Mouse (Mus musculus) heart, embryonic 15.5 days (tissue): ENCODE results near the gene March8. TPM values are rescaled to one million over a fixed set of nuclear protein-coding genes. Genes with fewer than 3 reads are reported as not detected.

Experiments used
- ATAC-seq: fragments of 200-750 bp; cut with Nextera tagmentation; replicated peaks from 2 replicates; pipeline ENCODE4 v1.8.0; 2017; ENCODE audit warnings: low read depth, moderate TSS enrichment; ENCODE audit not compliant: insufficient number of reproducible peaks, insufficient read depth, low FRiP score
- H3K27ac ChIP-seq: fragments of 300-500 bp; sonication (generic); 2 replicates; pipeline ENCODE4 v1.5.1; 2015; ENCODE audit warnings: mild to moderate bottlenecking, inconsistent platforms
- H3K27me3 ChIP-seq: fragments of 300-500 bp; sonication (generic); 2 replicates; pipeline ENCODE4 v1.6.1; 2015; ENCODE audit warnings: inconsistent platforms
- H3K36me3 ChIP-seq: fragments of 300-500 bp; sonication (generic); 2 replicates; pipeline ENCODE4 v1.6.1; 2015; ENCODE audit warnings: mild to moderate bottlenecking, inconsistent platforms
- H3K4me1 ChIP-seq: fragments of 300-500 bp; sonication (generic); replicated peaks from 2 replicates; pipeline ENCODE4 v1.6.1; 2015; ENCODE audit warnings: inconsistent platforms
- H3K4me2 ChIP-seq: fragments of 300-500 bp; sonication (generic); 2 replicates; pipeline ENCODE4 v1.6.1; 2015; ENCODE audit warnings: inconsistent platforms, mild to moderate bottlenecking, moderate library complexity
- H3K4me3 ChIP-seq: fragments of 300-500 bp; sonication (generic); 2 replicates; pipeline ENCODE4 v1.5.1; 2015; ENCODE audit warnings: mild to moderate bottlenecking, inconsistent platforms
- H3K9ac ChIP-seq: fragments of 300-500 bp; sonication (generic); 2 replicates; pipeline ENCODE4 v1.6.1; 2015; ENCODE audit warnings: mild to moderate bottlenecking, inconsistent platforms
- H3K9me3 ChIP-seq: fragments of 300-500 bp; sonication (generic); replicated peaks from 2 replicates; pipeline ENCODE4 v1.6.1; 2016; ENCODE audit warnings: inconsistent platforms
- WGBS: fragments of 180-500 bp; shearing (Covaris S2); methylation state at CpG from one replicate; pipeline ENCODE4 v1.1.7; 2015; ENCODE audit warnings: mixed read lengths; 5-methylcytosine and 5-hydroxymethylcytosine counted together
- polyA plus RNA-seq: library from polyadenylated mRNA; unstranded; fragments of >200 nt; fragmentation: Nextera tagmentation; extraction: Ambion mirVana; gene quantifications from 2 replicates; pipeline ENCODE4 v1.2.1, GENCODE M21; 2015

The March8 gene
- polyA plus RNA-seq, 1 experiment from 2014 or later, result 21.8 TPM

- H3K4me1 ChIP-seq, result peaks cover 4% of the 10 kb centered on the region
- WGBS, result 94% methylated on average over 10 of the region's 10 CpGs
These were observed 72.6 kb downstream of the March8 start for GRCm38 (mm10) chr6:116410436-116410835.

GRCm38 (mm10) chr6:116411716-116412115 is 73.9 kb downstream of the March8 start:
- 84% methylated on average over 3 of the region's 3 CpGs for WGBS
- H3K4me1 ChIP-seq, result peaks cover 8% of the 10 kb centered on the region
- ATAC-seq, result no peak
- H3K27me3 ChIP-seq, result no peaks in the 10 kb centered on the region
- no peak overlapping the region for H3K27ac ChIP-seq
- H3K4me2 ChIP-seq, result no peak overlapping the region
- H3K4me3 ChIP-seq, result no peak overlapping the region
- no peaks in the 10 kb centered on the region for H3K9me3 ChIP-seq
- H3K9ac ChIP-seq, result no peak overlapping the region
- H3K36me3 ChIP-seq, result no peaks in the 10 kb centered on the region

More at GRCm38 (mm10) chr6:116410436-116410835, 72.6 kb downstream of the March8 start:
- no peaks in the 10 kb centered on the region for H3K27me3 ChIP-seq
- H3K4me3 ChIP-seq, result no peak overlapping the region
- H3K9ac ChIP-seq, result no peak overlapping the region
- H3K4me2 ChIP-seq, result no peak overlapping the region
- no peak for ATAC-seq
- H3K36me3 ChIP-seq, result no peaks in the 10 kb centered on the region
- H3K27ac ChIP-seq, result no peak overlapping the region
- no peaks in the 10 kb centered on the region for H3K9me3 ChIP-seq

GRCm38 (mm10) chr6:116412546-116413325 is 74.9 kb downstream of the March8 start:
- no peaks in the 10 kb centered on the region for H3K36me3 ChIP-seq
- H3K4me1 ChIP-seq, result peaks cover 8% of the 10 kb centered on the region
- WGBS, result 93% methylated on average over 14 of the region's 14 CpGs
- H3K4me2 ChIP-seq, result no peak overlapping the region
- no peak overlapping the region for H3K9ac ChIP-seq
- no peak overlapping the region for H3K27ac ChIP-seq
- no peaks in the 10 kb centered on the region for H3K27me3 ChIP-seq
- H3K4me3 ChIP-seq, result no peak overlapping the region
- no peak for ATAC-seq
- H3K9me3 ChIP-seq, result no peaks in the 10 kb centered on the region

GRCm38 (mm10) chr6:116415126-116415676 is 77.4 kb downstream of the March8 start:
- H3K4me1 ChIP-seq, result peaks cover 8% of the 10 kb centered on the region
- no peak overlapping the region for H3K27ac ChIP-seq
- H3K9me3 ChIP-seq, result no peaks in the 10 kb centered on the region
- ATAC-seq, result no peak
- no peak overlapping the region for H3K9ac ChIP-seq
- 50% methylated on average over 12 of the region's 12 CpGs for WGBS
- H3K36me3 ChIP-seq, result no peaks in the 10 kb centered on the region
- H3K4me2 ChIP-seq, result no peak overlapping the region
- H3K4me3 ChIP-seq, result no peak overlapping the region
- no peaks in the 10 kb centered on the region for H3K27me3 ChIP-seq

- Histone ChIP-seq H3K4me3 (no peak overlapping the region), H3K27ac (no peak overlapping the region), H3K27me3 (no peaks in the 10 kb centered on the region), H3K9ac (no peak overlapping the region), H3K4me1 (peaks cover 8% of the 10 kb centered on the region), H3K9me3 (no peaks in the 10 kb centered on the region), H3K4me2 (no peak overlapping the region), H3K36me3 (no peaks in the 10 kb centered on the region)
- no peak for ATAC-seq
- 87% methylated on average over 6 of the region's 6 CpGs for WGBS
These were observed 78.3 kb downstream of the March8 start for GRCm38 (mm10) chr6:116416000-116416552.

- Histone ChIP-seq H3K4me1 (peaks cover 8% of the 10 kb centered on the region), H3K4me2 (no peak overlapping the region), H3K9ac (no peak overlapping the region), H3K27ac (no peak overlapping the region), H3K9me3 (no peaks in the 10 kb centered on the region), H3K36me3 (no peaks in the 10 kb centered on the region), H3K4me3 (no peak overlapping the region), H3K27me3 (no peaks in the 10 kb centered on the region)
- ATAC-seq, result no peak
- WGBS, result 58% methylated on average over 6 of the region's 6 CpGs
These were observed 79.9 kb downstream of the March8 start for GRCm38 (mm10) chr6:116417518-116418315.

GRCm38 (mm10) chr6:116418487-116418886 is 80.7 kb downstream of the March8 start:
- Histone ChIP-seq H3K27ac (no peak overlapping the region), H3K4me3 (no peak overlapping the region), H3K4me1 (peaks cover 8% of the 10 kb centered on the region), H3K27me3 (no peaks in the 10 kb centered on the region), H3K9me3 (no peaks in the 10 kb centered on the region), H3K4me2 (no peak overlapping the region), H3K36me3 (no peaks in the 10 kb centered on the region), H3K9ac (no peak overlapping the region)
- WGBS, result 93% methylated on average over 1 of the region's 1 CpGs
- ATAC-seq, result no peak

GRCm38 (mm10) chr6:116419699-116420098 is 81.9 kb downstream of the March8 start:
- WGBS, result 58% methylated on average over 6 of the region's 6 CpGs
- Histone ChIP-seq H3K9ac (no peak overlapping the region), H3K4me2 (no peak overlapping the region), H3K36me3 (no peaks in the 10 kb centered on the region), H3K4me1 (peaks cover 4% of the 10 kb centered on the region; the same call in 1 of the 2 replicates), H3K4me3 (no peak overlapping the region), H3K27me3 (no peaks in the 10 kb centered on the region), H3K9me3 (no peaks in the 10 kb centered on the region), H3K27ac (no peak overlapping the region)
- ATAC-seq, result no peak

GRCm38 (mm10) chr6:116420271-116420670 is 82.4 kb downstream of the March8 start:
- Histone ChIP-seq H3K4me2 (no peak overlapping the region), H3K4me1 (peaks cover 4% of the 10 kb centered on the region; the same call in 1 of the 2 replicates), H3K27me3 (no peaks in the 10 kb centered on the region), H3K9ac (no peak overlapping the region), H3K27ac (no peak overlapping the region), H3K36me3 (no peaks in the 10 kb centered on the region), H3K4me3 (no peak overlapping the region), H3K9me3 (no peaks in the 10 kb centered on the region)
- WGBS, result 71% methylated on average over 10 of the region's 10 CpGs
- ATAC-seq, result no peak

GRCm38 (mm10) chr6:116422991-116423390 is 85.2 kb downstream of the March8 start:
- Histone ChIP-seq H3K9me3 (no peaks in the 10 kb centered on the region), H3K4me3 (no peak overlapping the region), H3K4me1 (no peaks in the 10 kb centered on the region), H3K27ac (no peak overlapping the region), H3K4me2 (no peak overlapping the region), H3K36me3 (no peaks in the 10 kb centered on the region), H3K9ac (no peak overlapping the region), H3K27me3 (no peaks in the 10 kb centered on the region)
- 81% methylated on average over 7 of the region's 7 CpGs for whole genome bisulfite sequencing
- ATAC-seq, result no peak

GRCm38 (mm10) chr6:116423664-116424063 is 85.8 kb downstream of the March8 start:
- Histone ChIP-seq H3K4me2 (no peak overlapping the region), H3K9me3 (no peaks in the 10 kb centered on the region), H3K4me1 (no peaks in the 10 kb centered on the region), H3K4me3 (no peak overlapping the region), H3K36me3 (no peaks in the 10 kb centered on the region), H3K9ac (no peak overlapping the region), H3K27ac (no peak overlapping the region), H3K27me3 (no peaks in the 10 kb centered on the region)
- no peak for ATAC-seq
- WGBS, result 55% methylated on average over 2 of the region's 2 CpGs
